Mouse (Mus musculus): Measurements from ENCODE around the gene Zfp839. TPM values are rescaled to one million over a fixed set of nuclear protein-coding genes. Genes with fewer than 3 reads are reported as not detected.

Gene Zfp839
- polyA plus RNA-seq, 1 experiment from 2014 or later: 3.2 TPM

DNA sequence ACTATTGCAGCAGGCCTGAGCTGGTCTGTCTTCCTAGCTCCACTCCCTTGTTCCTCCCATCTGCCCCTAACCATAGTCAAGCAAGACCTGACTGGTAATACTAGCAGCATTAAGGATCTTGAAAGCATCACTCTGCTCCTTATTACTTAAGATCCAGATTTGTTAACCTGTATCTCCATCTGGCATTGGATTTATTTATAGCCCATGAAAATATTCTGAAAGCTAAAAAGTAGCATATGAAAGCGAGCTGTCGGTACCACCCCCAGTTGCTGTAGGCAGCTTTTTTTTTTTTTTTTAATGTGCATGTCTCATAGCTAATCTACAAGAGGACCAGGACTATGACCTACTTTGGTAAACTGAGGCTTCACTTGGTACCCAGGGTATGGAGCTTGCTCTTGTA is 59.9 kb downstream of the Zfp839 start:
- no peaks in the 10 kb centered on the region for H3K27me3 ChIP-seq (ENCODE audit: control insufficient read depth, insufficient read depth, low read length)
- no peaks in the 10 kb centered on the region for H3K4me1 ChIP-seq (replicated peaks; ENCODE audit: control insufficient read depth, insufficient read depth, low read length)
- no peak overlapping the region for H3K4me3 ChIP-seq (ENCODE audit: low read depth, low read length)
- no peak overlapping the region for H3K4me2 ChIP-seq (replicated peaks; ENCODE audit: low read depth, low read length)
- no peaks in the 10 kb centered on the region for H3K36me3 ChIP-seq (ENCODE audit: control insufficient read depth, insufficient read depth, low read length)
- ATAC-seq (ENCODE audit: low FRiP score) (no peak), DNase-seq (ENCODE audit: low spot score) (no peak)
- H3K9ac ChIP-seq (ENCODE audit: low read depth, low read length): no peak overlapping the region
- 96% methylated on average over 2 of the region's 2 CpGs for WGBS
- H3K27ac ChIP-seq (ENCODE audit: low read depth, low read length): no peak overlapping the region
- no peaks in the 10 kb centered on the region for H3K9me3 ChIP-seq (ENCODE audit: control insufficient read depth, low read length)

DNA sequence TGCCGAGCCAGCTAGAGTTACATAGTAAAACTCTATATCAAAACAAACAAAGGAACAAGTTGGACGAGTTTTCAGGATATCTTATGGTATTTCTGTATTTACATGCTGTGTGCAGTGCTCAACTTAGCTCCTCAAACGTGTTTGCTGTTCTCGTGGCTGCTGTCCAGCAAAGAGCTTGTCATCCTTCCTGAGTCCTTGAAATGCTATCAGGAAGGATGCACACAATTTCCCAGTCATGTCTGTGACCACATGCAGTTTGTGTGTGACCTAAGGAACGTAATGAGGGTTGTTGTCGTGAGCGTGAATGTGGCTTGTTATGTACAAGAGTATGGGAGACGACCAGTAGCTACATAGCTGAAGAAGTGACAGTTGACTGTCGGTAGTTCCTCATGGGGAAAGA is 65.7 kb downstream of the Zfp839 start:
- no peaks in the 10 kb centered on the region for H3K27me3 ChIP-seq (ENCODE audit: control insufficient read depth, insufficient read depth, low read length)
- no peak overlapping the region for H3K4me3 ChIP-seq (ENCODE audit: low read depth, low read length)
- H3K36me3 ChIP-seq (ENCODE audit: control insufficient read depth, insufficient read depth, low read length): 0 out of 2 replicates have a peak, but pooled peaks cover 2% of the 10 kb centered on the region
- no peaks in the 10 kb centered on the region for H3K9me3 ChIP-seq (ENCODE audit: control insufficient read depth, low read length)
- 90% methylated on average over 9 of the region's 9 CpGs for WGBS
- DNase-seq (ENCODE audit: low spot score) (no peak), ATAC-seq (ENCODE audit: low FRiP score) (no peak)
- no peaks in the 10 kb centered on the region for H3K4me1 ChIP-seq (replicated peaks; ENCODE audit: control insufficient read depth, insufficient read depth, low read length)
- no peak overlapping the region for H3K27ac ChIP-seq (ENCODE audit: low read depth, low read length)
- no peak overlapping the region for H3K9ac ChIP-seq (ENCODE audit: low read depth, low read length)
- no peak overlapping the region for H3K4me2 ChIP-seq (replicated peaks; ENCODE audit: low read depth, low read length)

Other genes starting within 250 kb of the Zfp839 start
- 81.7 and 93.0 TPM in 2 replicates for gene Dync1h1, start 248.8 kb upstream of the Zfp839 start, polyA plus RNA-seq (2014; fragmentation: Nextera tagmentation; extraction: Ambion mirVana)
- 0.42 TPM in 1 of 2 replicates, not detected in the other for gene 1700001K19Rik, start 167.6 kb upstream of the Zfp839 start, polyA plus RNA-seq (2014; fragmentation: Nextera tagmentation; extraction: Ambion mirVana)
- 1,493 and 1,600 TPM in 2 replicates for gene Hsp90aa1, start 147.5 kb upstream of the Zfp839 start, polyA plus RNA-seq (2014; fragmentation: Nextera tagmentation; extraction: Ambion mirVana)
- 22.8 and 25.6 TPM in 2 replicates for gene Wdr20, start 112.3 kb upstream of the Zfp839 start, polyA plus RNA-seq (2014; fragmentation: Nextera tagmentation; extraction: Ambion mirVana)
- gene Mok, start 9.3 kb upstream of the Zfp839 start, polyA plus RNA-seq (2014; fragmentation: Nextera tagmentation; extraction: Ambion mirVana): 11.0 and 14.4 TPM in 2 replicates
- 79.4 and 82.1 TPM in 2 replicates for gene Cinp, start 38.9 kb downstream of the Zfp839 start, polyA plus RNA-seq (2014; fragmentation: Nextera tagmentation; extraction: Ambion mirVana)
- 4.1 and 4.3 TPM in 2 replicates for gene Tecpr2, start 39.0 kb downstream of the Zfp839 start, polyA plus RNA-seq (2014; fragmentation: Nextera tagmentation; extraction: Ambion mirVana)
- 9.6 and 12.1 TPM in 2 replicates for gene Ankrd9, start 128.8 kb downstream of the Zfp839 start, polyA plus RNA-seq (2014; fragmentation: Nextera tagmentation; extraction: Ambion mirVana)
- 11.5 and 13.2 TPM in 2 replicates for gene Rcor1, start 189.1 kb downstream of the Zfp839 start, polyA plus RNA-seq (2014; fragmentation: Nextera tagmentation; extraction: Ambion mirVana)